Mouse (Mus musculus): ENCODE results near the gene G3bp2.

The G3bp2 gene

DNA sequence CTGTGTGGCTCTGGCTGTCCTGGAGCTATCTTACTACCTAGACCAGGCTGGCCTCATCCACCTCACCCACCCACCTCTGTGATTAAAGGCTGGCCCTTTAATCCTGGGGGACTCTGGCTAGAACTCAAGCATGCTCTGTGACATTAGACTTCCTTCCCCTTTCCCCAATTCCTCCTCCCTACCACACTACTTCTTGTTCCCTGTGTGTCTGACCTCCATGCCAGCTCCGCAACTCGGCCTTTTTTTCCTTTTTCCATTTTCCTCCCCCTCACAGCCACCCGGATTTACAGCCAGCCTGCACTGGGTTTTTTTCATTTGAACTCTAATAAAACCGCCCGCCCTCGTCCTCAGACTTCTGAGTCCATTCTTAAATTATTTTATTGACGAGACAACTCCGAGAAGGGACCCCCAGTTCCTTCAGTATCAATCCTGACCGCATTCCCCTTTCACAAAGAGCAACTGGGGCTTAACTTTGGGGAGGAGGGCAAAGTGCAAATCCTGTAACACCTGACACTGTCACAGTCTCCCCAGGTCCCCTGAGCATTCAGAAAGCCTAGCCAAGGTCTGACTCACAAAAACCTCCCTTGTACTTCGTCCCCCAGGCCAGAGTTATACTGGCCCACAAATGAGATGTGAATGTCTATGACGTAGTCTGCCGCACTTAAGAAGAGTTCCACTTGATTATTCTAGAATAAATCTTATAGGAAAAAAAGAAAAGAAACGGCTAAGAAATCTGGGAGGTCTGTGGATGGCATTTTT is 15.0 kb upstream of the G3bp2 start:
- no peak for DNase-seq (ENCODE audit: low spot score in 2 of 2)

DNA sequence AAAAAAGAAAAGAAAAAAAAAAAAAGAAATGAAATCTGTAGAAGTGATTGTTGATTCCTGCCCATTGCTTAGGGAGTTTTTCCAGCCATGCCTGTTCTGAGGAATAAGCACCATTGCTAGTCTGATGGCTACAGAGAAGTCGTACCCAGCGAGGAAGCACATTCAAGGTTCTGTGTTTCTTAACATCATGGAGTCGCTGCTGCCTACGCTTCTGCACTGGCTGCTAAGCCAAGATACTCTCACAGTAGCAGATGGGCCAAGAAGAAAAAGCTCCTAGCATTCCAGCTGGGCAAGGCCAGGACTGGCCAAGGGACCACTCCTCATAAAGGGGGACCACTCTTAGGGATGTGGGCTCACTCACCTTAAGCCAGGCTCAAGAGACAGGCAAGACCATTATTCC is 14.3 kb upstream of the G3bp2 start:
- no peak for DNase-seq (ENCODE audit: low spot score in 2 of 2)

DNA sequence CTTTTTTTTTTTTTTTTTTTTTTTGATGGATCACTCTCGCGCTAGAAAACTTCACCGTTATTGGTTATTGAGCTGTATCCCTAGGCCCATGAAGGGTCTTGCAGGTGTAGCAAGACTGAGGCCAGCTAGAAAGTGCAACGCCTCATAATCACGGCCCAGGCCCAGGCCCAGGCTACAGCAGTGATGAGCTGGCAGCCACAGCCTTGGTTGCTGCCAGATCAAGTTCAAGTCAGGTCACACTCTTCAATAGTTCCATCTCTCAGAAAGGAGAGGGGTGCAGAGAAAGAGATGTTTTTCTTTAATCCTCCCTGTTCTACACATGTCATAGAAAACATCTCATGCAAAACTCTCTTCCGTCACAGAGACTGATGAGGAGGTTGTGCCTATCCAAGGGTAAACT is 13.3 kb upstream of the G3bp2 start:
- no peak for DNase-seq (ENCODE audit: low spot score in 2 of 2)

DNA sequence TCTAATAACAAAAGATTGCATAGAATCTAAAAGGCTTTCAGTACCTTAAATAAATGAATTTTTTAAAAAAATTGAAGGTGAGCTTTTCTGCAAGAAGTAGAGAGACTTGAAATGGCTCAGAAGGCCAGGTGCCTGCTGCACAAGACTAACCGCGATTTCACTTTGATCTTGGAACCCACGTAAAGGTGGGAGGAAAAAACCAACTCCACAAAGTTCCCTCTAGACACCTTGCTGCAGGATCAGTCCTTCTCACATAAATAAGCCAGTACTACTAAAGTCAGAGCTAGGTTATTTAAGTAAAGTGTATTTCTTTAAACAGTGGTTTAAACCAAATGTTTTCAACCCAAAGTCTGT is 10.5 kb upstream of the G3bp2 start:
- no peak for DNase-seq (ENCODE audit: low spot score in 2 of 2)

DNA sequence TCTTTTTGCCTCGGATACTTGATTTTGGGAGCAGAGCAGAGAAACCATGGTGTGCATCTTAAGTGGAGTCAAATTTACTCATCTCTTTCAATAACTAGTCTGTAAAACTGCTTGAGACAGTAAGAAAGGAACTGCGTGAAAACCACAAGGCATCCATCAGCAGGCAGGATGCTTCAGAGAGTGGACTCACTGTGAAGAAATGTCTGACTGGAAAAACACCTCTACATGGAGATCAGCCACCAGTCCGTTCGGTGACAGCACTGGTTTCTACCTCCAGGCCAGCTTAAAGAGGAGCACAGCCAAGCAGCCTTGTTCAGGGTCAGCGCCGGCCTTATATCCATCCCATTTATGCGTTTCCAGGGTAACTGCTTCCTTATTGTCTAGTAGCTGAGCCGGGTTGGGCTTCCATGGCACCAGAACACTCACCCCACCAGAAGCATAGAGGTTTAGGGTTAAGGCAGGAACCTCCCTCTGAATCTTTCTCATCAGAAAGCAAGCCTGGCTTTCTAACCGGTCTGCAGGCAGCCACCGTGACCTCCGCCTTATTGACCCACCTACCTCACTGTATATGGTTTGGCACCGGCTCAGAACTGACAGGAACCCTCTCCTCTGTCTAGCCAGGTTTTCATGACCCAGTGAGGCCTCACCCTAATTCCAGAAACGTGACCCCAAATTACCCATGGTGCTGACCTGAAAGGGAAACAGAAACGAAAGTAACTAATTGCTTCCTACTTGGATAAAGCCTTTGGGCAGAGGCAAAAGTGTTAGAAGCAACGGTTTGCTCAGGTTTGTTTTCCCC is 9.9 kb upstream of the G3bp2 start:
- no peak for DNase-seq (ENCODE audit: low spot score in 2 of 2)

DNA sequence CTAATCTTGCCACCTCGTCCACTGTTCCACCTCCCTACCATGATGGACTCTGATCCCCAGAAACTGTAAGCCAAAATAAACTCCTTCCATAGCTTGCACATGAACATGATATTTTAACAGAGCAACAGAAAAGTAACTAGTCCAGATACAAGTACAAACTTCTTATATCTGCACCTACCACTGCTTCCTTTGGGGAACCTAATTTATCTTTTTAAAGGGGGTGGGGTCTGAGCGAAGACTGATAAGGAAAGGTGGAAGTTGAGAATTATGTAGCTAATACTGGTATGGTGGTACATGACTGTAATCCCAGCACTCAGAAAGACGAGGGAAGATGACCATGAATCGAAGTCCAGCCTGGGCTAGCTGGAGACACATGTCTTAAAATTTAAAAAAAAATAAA is 4.0 kb upstream of the G3bp2 start:
- DNase-seq (ENCODE audit: low spot score in 2 of 2) = no peak

DNA sequence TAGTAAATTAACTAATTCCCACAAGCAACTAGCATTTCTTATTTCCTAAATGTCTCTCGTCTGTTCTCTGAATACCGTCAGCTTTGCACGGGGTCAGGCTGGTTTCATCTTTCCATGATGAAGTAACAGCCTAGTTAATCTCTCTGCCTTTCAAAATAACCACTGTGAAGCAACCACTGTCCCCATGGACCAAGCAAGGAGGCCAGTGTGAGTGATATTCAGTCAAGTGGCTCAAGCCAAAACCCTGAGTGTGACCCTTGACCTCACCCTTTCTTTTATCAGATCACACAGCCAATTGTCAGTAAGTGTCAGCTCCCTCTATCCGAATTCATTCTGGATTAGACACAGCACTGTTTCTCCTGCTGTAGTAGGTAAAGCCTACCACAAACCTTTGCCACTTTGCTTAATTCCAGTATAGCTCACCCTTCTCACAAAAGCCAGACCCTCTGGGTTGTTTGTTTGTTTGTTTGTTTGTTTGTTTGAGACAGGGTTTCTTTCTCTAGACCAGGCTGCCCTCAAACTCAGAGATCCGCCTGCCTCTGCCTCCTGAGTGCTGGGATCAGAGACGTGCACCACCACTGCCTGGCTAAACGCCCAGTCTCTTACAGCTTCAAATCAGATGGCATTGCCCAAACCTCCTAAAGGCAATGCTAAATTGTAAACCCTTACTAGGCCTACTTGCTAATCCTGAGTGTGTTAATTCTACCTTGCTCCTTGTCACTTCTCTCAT is 2.5 kb upstream of the G3bp2 start:
- no peak for DNase-seq (ENCODE audit: low spot score in 2 of 2)

DNA sequence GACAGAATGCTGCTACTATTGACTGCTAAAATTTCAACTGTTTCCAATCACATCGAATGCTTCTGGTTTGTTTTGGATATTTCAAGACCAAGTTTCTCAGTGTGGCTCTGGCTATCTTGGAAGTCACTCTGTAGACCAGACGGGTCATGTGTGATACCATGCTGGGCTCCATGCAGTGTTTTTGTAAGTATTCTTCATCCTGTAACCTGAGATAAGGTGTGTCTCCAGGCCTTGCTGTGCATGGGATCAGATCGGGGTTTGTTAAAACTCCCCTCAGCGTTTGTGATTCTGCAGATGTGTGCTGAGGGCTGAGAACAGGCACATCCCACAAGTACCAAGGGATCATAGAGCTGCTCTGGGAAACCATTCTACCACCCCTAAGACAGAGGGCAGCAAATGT is 1.7 kb upstream of the G3bp2 start:
- no peak for DNase-seq (ENCODE audit: low spot score in 2 of 2)

DNA sequence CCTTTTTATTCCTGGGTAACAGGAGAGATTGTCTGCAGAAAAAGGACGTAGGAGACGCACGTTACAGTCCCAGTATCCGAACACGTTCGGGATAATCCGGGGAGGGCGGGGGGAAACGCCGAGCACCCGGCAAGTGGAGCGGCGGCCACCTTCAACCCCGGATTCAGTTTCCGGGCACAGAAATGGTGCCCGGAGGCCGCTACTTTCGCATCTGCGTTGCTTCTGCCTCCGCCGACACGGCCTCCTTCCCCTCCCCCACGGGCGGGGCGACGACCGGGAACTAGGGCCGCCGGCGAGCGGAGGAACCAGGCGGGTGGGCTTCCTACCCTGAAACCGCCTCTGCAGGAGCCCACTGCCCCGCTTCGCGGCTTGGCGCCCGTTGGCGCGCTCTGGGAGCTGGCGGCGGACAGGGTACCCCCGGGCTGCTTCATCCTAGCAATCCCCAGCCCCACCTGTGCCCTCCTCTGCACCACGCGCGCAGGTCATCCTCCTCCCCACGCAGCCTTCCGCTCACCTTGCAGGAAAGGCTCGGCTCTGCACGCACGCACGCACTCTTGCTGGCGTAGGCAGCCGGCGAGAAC is 608 bp downstream of the G3bp2 start:
- peak; percentile 78 to 82 for DNase-seq (ENCODE audit: low spot score in 2 of 2)

DNA sequence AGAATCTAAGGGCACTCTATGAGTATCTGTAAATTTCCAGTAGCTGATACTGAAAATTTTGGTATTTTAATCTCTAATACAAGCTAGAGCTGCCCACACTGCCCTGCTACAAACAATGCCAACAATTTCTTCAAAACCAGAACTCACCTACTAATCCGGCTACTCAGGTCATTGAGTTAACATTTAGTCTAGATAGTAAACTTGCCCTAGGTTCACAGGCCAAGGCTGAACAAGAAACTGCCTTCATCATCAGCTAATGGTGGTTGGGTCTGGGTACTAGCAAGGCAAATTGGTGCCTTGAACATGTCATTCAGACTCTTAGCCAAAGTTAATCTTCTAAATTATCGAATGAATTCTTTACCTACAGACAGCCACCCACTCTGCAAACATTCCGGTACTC is 2.2 kb downstream of the G3bp2 start:
- DNase-seq (ENCODE audit: low spot score in 2 of 2) = no peak

DNA sequence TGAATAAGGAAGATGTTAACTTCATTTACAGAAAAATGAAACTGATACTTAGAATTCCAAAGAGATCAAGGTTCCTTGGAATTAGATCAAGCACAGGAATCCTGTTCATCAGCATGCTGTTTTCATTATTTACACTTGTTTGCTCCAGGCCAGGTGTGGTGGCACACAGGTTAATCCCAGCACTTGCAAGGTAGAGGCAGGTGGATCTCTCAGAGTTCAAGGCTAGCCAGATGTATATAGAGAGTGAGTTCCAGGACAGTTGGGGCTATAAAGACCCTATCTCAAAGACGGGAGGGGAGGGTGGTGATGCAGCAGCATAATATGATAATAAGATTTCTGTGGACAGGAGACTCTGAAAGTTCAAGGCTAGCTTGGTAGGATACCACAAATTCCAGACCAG is 3.1 kb downstream of the G3bp2 start:
- no peak for DNase-seq (ENCODE audit: low spot score in 2 of 2)

DNA sequence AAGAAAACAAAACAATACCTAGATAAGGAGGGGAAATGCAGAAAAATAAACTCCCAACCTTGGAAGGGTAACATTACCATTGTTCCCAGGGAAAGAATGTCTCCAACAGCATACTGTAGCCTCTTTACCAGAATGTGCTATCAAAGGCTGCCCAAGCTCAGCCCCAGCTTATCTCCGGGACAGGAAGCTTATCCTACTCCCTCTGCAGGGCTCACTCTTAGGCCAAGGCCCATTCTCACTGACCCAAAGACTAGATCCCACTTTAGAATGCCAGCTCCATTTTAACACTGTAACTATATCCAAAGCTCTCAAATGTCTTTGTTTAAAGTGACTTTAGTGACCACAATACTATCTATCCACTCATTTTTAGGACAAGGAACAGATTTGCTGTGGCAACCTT is 4.2 kb downstream of the G3bp2 start:
- no peak for DNase-seq (ENCODE audit: low spot score in 2 of 2)

DNA sequence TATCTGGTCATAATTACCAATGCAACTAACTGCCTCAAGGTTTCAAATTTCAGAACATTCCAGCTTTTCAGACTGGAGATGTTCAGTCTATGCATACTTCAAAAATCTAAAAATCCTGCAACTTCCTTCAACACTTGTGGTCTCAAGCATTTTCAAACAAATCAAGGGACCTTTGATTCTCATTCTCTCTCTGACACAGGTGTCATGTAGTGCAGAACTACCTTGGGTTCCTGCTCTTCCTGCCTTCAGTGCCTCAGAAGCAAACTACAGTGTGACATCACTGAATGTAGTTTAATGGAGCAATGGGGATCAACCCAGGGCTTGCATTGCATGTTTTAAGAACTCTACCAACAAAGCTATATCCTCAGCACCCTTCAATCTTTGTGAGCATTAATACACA is 4.8 kb downstream of the G3bp2 start:
- no peak for DNase-seq (ENCODE audit: low spot score in 2 of 2)

DNA sequence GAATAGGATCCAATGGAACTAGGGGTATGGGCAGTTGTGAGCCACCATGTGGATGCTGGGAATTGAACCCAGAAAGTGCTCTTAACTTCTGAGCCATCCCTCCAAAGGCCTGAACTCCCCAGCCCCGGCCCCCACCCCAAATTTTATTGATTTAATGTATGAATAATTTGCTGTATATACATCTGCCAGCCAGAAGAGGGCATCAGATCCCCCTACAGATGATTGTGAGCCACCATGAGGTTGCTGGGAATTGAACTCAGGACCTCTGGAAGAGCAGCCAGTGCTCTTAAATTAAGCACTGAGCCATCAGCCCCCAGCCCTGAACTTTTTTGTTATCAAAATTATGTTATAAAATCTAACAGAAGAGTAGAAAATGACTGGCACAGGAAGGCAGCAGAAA is 7.2 kb downstream of the G3bp2 start:
- no peak for DNase-seq (ENCODE audit: low spot score in 2 of 2)

DNA sequence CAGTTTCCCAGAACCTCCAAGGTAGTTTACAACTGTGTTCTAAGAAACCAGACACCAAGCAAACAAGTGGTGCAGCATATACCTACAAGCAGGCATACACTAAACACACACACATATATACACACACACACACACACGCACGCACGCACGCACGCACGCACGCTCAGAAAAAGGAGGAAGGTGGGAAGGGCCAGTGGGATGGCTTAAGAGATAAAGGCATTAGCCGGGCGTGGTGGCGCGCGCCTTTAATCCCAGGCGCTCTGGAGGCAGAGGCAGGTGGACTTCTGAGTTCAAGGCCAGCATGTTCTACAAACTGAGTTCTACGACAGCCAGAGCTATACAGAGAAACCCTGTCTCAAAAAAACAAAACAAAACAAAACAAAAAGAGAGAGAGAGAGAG is 9.5 kb downstream of the G3bp2 start:
- DNase-seq (ENCODE audit: low spot score in 2 of 2) = no peak

DNA sequence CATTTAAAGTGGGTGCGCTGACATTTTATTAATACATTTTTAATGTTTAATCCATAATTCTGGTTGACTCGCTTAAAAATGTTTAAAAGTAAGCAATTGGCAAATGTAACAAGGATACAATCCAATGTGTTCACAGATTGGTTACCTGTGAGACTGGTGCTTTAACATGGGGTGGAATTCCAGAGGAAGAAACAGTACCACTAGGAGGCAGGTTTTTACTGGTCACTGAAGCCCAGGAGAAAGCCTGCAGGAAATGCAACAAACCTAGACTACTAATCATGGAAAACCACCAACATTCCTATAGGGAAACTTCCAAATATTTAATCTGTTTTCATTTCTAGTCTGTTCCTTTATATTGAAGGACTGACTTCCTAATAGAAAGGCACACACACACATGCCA is 20.3 kb downstream of the G3bp2 start:
- no peak for DNase-seq (ENCODE audit: low spot score in 2 of 2)

DNA sequence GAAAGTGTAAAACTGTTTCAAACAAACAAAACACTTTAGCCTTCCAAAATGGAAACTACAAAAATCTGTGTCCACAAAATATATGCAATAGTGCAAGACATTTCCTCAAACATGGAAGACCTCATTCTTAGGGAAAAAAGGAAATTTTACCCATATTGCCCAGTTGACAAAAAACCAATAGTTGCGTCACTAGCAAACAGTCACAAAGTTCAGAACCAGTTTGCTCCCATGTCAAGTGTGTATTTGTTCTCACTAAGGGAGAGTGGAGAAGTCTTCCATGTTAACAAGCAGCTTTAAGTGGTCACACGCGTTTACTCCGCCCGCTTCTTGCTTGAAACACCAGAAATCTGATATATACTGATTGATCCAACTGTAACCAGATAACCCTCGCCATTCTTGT is 30.7 kb downstream of the G3bp2 start:
- DNase-seq (ENCODE audit: low spot score in 2 of 2) = no peak

DNA sequence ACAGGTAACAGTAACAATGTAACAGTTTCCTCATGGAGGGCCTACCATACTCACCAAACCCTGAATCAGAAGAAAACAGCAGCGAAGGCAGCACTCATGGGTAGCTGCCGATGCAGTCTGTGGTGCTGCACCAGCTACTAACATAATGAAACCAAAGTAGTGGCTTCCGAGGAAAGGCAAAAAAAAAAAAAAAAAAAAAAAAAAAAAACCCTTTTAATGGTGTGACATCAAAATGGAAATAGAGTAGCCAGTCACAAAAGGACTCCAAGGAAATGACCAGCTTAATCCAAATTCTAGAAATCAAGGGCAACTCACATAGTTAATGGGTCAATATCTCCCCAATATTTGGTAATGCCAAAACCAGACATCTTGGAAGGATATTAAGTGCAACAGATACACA is 33.1 kb downstream of the G3bp2 start:
- no peak for DNase-seq (ENCODE audit: low spot score in 2 of 2)

DNA sequence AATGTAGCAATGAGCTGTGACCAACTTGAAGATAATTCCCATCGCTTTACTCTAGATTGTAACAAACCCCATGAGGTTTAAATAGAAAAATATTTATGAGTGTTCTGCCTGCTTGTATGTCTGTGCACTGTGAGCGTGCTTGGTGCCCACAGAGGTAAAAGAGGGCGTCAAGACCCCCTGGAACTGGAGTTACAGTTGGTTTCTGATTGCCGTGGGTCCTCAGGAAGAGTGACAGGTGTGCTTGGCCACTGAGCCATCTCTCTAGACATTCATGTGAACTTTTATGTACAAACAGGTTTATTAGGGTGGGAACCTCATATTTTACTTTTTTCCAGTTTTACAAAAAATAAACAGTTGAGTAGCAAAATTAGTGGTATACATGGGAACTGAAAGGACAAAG is 39.7 kb downstream of the G3bp2 start, which contains the start of gene Cdkl2:
Gene Cdkl2 (minus strand): TSS at position 101 of the 400 bp plus-strand sequence.
- no peak for DNase-seq (ENCODE audit: low spot score in 2 of 2)

DNA sequence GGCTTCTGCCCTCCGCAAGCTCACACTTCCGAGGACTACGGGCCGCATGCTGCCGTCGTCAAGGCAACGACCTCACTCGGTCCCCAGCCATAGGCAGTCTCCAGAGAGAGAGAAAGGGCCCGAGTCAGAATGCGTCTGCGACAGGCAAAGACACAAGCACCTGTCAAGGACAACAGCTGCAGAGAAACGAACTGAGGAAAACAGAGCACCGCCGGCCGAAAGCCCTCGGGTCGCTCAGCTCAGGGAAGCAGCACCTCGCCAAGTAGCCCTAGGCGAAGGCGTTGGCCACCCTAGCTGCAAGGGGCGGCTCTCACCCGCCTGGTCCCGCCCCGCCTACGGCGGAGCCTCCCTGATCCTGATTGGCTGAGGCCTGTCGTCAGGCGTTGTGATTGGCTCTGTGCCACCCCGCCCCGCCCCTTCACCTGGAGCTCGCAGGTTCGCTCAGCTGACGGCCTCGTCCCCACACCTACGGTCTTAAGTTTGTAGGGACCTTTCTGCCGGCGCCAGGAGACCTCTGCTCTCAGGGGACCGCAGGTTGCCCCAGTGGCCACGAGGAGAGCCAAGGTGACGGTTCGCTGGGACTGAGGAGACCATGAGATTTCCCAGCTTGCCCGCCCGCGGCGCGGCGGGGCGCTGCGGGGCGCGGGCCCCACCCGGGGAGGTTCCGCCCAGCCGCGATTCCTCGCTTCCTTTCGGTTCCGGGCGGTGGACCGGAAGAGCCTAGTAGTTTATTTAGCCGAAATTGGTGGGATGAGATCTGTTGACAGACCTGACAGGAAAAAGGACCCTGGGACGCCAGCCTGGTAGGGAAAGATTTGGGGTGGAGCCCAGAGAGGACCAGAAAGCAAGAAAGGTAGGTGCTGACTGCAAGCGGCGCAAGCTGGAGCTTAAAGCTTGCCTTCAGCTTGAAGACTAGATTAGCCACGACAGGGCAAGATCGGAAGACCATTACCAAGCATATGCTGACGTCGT is 40.9 kb downstream of the G3bp2 start:
- peak; percentile 96 for DNase-seq (ENCODE audit: low spot score in 2 of 2)

DNA sequence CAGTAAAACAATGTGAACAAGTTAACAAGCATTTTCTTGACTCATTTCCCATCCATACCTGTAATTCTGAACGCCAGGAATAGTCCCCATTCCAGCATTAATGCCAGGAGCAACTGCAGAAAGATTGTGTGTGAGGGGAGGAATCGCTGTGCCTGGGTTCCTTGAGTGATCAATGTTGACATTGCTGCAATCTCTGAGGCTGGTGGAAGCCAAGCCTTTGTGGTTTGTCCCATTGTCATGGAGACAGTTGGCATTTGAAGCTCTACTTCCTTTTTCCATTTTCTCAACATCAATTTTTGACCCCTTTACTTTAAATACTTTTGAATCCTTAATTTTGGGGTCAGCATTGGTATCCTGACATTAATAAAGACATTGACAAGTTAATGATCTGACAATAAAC is 63.6 kb downstream of the G3bp2 start:
- no peak for DNase-seq (ENCODE audit: low spot score in 2 of 2)

Data from right cerebral cortex, postnatal 10 days (tissue).